Mouse (Mus musculus) ovary, adult 2 months (tissue): ENCODE measurements around the gene Gm9044. TPM values are rescaled to one million over a fixed set of nuclear protein-coding genes. Genes with fewer than 3 reads are reported as not detected.

Experiments
- polyA plus RNA-seq: library from polyadenylated mRNA; depleted of rRNA; stranded (reverse); fragments of >200 nt; gene quantifications from 2 replicates; pipeline ENCODE4 v1.2.3, GENCODE M21; 2012; rRNA removed

Gm9044 gene
- not detected in 2 replicates for polyA plus RNA-seq

DNA sequence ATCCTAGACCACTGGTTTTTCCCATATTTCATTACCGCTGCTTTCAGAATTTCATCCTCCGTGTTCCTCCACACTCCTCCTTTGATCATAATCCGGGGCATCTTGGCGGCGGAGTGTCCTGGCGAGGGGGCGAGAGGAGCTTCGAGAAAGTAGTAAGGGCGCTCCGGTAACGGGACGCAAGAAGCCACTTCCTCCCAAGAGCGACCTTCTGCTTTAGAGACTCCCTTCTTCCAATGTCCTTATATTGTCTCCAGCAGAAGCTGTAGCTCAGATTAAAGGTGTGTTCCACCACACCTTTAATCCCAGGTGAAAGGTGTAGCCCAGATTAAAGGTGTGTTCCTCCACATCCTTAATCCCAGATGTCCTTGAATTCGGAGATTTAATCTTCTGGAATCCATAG is at the start of gene Gm9044:
Gene Gm9044, minus strand, starts transcription at position 101 of the 400 bp plus-strand sequence.

DNA sequence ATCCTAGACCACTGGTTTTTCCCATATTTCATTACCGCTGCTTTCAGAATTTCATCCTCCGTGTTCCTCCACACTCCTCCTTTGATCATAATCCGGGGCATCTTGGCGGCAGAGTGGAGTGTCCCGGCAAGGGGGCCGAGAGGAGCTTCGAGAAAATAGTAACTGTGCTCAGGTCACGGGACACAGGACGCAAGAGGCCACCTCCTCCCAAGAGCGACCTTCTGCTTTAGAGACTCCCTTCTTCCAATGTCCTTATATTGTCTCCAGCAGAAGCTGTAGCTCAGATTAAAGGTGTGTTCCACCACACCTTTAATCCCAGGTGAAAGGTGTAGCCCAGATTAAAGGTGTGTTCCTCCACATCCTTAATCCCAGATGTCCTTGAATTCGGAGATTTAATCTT is 21.8 kb upstream of the Gm9044 start, which contains the start of gene Gm9049:
Gene Gm9049, minus strand, starts transcription at position 101 of the 400 bp plus-strand sequence.

DNA sequence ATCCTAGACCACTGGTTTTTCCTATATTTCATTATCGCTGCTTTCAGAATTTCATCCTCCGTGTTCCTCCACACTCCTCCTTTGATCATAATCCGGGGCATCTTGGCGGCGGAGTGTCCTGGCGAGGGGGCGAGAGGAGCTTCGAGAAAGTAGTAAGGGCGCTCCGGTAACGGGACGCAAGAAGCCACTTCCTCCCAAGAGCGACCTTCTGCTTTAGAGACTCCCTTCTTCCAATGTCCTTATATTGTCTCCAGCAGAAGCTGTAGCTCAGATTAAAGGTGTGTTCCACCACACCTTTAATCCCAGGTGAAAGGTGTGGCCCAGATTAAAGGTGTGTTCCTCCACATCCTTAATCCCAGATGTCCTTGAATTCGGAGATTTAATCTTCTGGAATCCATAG is 16.4 kb upstream of the Gm9044 start, which contains the start of gene Gm9048:
Gene Gm9048, minus strand, starts transcription at position 101 of the 400 bp plus-strand sequence.

DNA sequence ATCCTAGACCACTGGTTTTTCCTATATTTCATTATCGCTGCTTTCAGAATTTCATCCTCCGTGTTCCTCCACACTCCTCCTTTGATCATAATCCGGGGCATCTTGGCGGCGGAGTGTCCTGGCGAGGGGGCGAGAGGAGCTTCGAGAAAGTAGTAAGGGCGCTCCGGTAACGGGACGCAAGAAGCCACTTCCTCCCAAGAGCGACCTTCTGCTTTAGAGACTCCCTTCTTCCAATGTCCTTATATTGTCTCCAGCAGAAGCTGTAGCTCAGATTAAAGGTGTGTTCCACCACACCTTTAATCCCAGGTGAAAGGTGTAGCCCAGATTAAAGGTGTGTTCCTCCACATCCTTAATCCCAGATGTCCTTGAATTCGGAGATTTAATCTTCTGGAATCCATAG is 10.9 kb upstream of the Gm9044 start, which contains the start of gene Gm9046:
Gene Gm9046, minus strand, starts transcription at position 101 of the 400 bp plus-strand sequence.

DNA sequence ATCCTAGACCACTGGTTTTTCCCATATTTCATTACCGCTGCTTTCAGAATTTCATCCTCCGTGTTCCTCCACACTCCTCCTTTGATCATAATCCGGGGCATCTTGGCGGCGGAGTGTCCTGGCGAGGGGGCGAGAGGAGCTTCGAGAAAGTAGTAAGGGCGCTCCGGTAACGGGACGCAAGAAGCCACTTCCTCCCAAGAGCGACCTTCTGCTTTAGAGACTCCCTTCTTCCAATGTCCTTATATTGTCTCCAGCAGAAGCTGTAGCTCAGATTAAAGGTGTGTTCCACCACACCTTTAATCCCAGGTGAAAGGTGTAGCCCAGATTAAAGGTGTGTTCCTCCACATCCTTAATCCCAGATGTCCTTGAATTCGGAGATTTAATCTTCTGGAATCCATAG is 5.5 kb upstream of the Gm9044 start, which contains the start of gene Gm9045:
Gene Gm9045, minus strand, starts transcription at position 101 of the 400 bp plus-strand sequence.

DNA sequence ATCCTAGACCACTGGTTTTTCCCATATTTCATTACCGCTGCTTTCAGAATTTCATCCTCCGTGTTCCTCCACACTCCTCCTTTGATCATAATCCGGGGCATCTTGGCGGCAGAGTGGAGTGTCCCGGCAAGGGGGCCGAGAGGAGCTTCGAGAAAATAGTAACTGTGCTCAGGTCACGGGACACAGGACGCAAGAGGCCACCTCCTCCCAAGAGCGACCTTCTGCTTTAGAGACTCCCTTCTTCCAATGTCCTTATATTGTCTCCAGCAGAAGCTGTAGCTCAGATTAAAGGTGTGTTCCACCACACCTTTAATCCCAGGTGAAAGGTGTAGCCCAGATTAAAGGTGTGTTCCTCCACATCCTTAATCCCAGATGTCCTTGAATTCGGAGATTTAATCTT is 5.3 kb downstream of the Gm9044 start, which contains the start of gene Gm9040:
Gene Gm9040, minus strand, starts transcription at position 101 of the 400 bp plus-strand sequence.

DNA sequence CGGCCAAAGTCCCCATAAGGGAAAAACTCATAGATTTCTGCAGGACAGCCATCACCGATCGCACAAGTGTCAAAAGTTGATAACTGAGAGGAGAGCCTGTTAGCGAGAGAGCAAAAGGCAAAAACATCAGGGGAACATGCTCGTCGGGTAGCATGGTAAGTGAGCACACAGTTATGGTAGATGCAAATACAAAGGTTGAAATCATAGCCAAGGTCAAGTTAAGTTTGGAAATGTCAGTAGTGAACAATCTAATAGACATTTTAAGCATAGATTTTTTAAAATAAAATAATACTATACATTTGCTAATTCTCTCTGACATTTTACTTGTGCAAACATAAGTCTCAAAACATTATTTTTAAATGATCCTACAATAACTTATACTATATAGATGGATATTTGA is 37.3 kb downstream of the Gm9044 start, which contains the start of gene Iltifb:
Gene Iltifb, minus strand, starts transcription at position 101 of the 400 bp plus-strand sequence.

Other genes with a start within 250 kb of the Gm9044 start
- 4.8 and 6.4 TPM in 2 replicates for gene Mdm1, start 190.6 kb downstream of the Gm9044 start, polyA plus RNA-seq
- gene Il22, start 127.5 kb downstream of the Gm9044 start, polyA plus RNA-seq = not detected in 2 replicates
- 0.06 TPM in 1 of 2 replicates, not detected in the other for gene Gm32717, start 91.6 kb downstream of the Gm9044 start, polyA plus RNA-seq
- gene Gm32802, start 73.7 kb downstream of the Gm9044 start, polyA plus RNA-seq = 0.06 TPM in 1 of 2 replicates, not detected in the other
- not detected in 2 replicates for gene Iltifb, start 37.4 kb downstream of the Gm9044 start, polyA plus RNA-seq
- gene Gm9040, start 5.4 kb downstream of the Gm9044 start, polyA plus RNA-seq = not detected in 2 replicates
- not detected in 2 replicates for gene Gm9045, start 5.4 kb upstream of the Gm9044 start, polyA plus RNA-seq
- not detected in 2 replicates for gene Gm9046, start 10.8 kb upstream of the Gm9044 start, polyA plus RNA-seq
- gene Gm9048, start 16.3 kb upstream of the Gm9044 start, polyA plus RNA-seq = not detected in 2 replicates
- not detected in 2 replicates for gene Gm9049, start 21.7 kb upstream of the Gm9044 start, polyA plus RNA-seq
- not detected in 2 replicates for gene Ifng, start 108.6 kb upstream of the Gm9044 start, polyA plus RNA-seq